Mouse (Mus musculus) C2C12 (cell line): ENCODE measurements around the gene Lmf2. TPM values are rescaled to one million over a fixed set of nuclear protein-coding genes. Genes with fewer than 3 reads are reported as not detected.

Experiments
- H3K27me3 ChIP-seq: one replicate; pipeline ENCODE4 v1.6.1; 2011; ENCODE audit not compliant: control insufficient read depth, insufficient read depth, insufficient read length
- H3K36me3 ChIP-seq: one replicate; pipeline ENCODE4 v1.6.1; 2011; ENCODE audit not compliant: control insufficient read depth, insufficient read depth
- H3K4me3 ChIP-seq: one replicate; pipeline ENCODE4 v1.5.1; 2011; ENCODE audit warnings: mild to moderate bottlenecking, control low read depth; ENCODE audit not compliant: poor library complexity, insufficient read depth, severe bottlenecking
- H3K79me2 ChIP-seq: one replicate; pipeline ENCODE4 v1.6.1; 2011; ENCODE audit not compliant: control insufficient read depth, insufficient read depth
- H3K79me3 ChIP-seq: one replicate; pipeline ENCODE4 v1.6.1; 2011; ENCODE audit warnings: low read depth, control low read depth
- H3ac ChIP-seq: one replicate; pipeline ENCODE3; 2011; ENCODE audit warnings: low read depth; ENCODE audit not compliant: control insufficient read depth, insufficient read length
- CEBPB ChIP-seq: IDR thresholded peaks from one replicate; pipeline ENCODE4 v1.6.1; 2011; ENCODE audit warnings: low read depth, mild to moderate bottlenecking, control low read depth, moderate library complexity
- CTCF ChIP-seq: IDR thresholded peaks from one replicate; pipeline ENCODE4 v1.5.1; 2011; ENCODE audit not compliant: control insufficient read depth, insufficient read depth, insufficient read length
- FOSL1 ChIP-seq: IDR thresholded peaks from one replicate; pipeline ENCODE4 v1.8.0; 2011; ENCODE audit warnings: mild to moderate bottlenecking, low read length; ENCODE audit not compliant: poor library complexity, insufficient read depth, severe bottlenecking
- MAX ChIP-seq: IDR thresholded peaks from one replicate; pipeline ENCODE4 v1.6.1; 2011; ENCODE audit warnings: mild to moderate bottlenecking, control low read depth
- MYOD1 ChIP-seq: IDR thresholded peaks from one replicate; pipeline ENCODE4 v1.6.1; 2011; ENCODE audit warnings: low read depth; ENCODE audit not compliant: control insufficient read depth, insufficient read length
- MYOG ChIP-seq: IDR thresholded peaks from one replicate; pipeline ENCODE4 v1.6.1; 2011; ENCODE audit not compliant: control insufficient read depth, insufficient read length; ENCODE audit errors: extremely low read depth
- USF1 ChIP-seq: IDR thresholded peaks from one replicate; pipeline ENCODE4 v1.6.1; 2011; ENCODE audit warnings: low read depth, mild to moderate bottlenecking, control low read depth, moderate library complexity
- polyA plus RNA-seq: library from polyadenylated mRNA; unstranded; fragments of >200 nt; fragmentation: generic; extraction: Trizol; gene quantifications from one replicate; pipeline ENCODE4 v1.2.1, GENCODE M21; 2012; ENCODE audit warnings: missing spikeins

The Lmf2 gene
- polyA plus RNA-seq, 1 experiment, result 95.9 TPM

DNA sequence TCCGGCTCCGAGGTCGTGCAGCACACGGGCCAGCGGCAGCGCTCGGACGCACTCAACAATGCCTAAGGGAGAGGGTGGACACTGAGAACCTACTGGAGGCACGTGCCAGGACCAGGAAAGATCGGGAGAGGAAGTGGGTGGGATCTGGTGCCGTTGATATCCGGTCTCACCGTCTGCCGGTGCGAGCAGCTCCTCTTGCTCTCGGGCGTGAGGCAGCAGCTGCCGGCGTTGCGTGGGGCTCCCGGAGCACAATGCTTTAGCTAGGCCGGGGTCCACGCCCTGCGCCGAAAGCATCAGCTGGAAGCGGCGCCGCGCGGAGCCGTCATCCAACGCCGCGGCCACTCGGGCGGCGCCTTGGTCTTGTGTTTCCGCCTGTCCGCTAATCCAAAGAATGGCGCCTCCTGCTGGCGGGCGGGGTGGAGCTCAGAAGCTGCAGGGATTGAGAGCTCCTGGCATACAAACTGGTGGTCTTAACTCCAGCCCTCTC is 18.3 kb upstream of the Lmf2 start, which contains the start of gene Sco2:
Gene Sco2, minus strand, starts transcription at position 85 of the 487 bp plus-strand sequence.
- H3K79me3 ChIP-seq, result peaks cover 13% of the 10 kb centered on the region
- H3K27me3 ChIP-seq, result peaks cover 24% of the 10 kb centered on the region
- peak within 1 kb of the TSS; percentile 87 for H3K4me3 ChIP-seq
- H3K79me2 ChIP-seq, result peaks cover 30% of the 10 kb centered on the region
- peaks cover 41% of the 10 kb centered on the region for H3K36me3 ChIP-seq
- H3ac ChIP-seq, result peak within 1 kb of the TSS; percentile 74
- TF ChIP-seq CTCF, result peak; percentile 92
- peak; percentile 80 for TF ChIP-seq USF1
- TF ChIP-seq FOSL1, result no peak
- no peak for TF ChIP-seq CEBPB
- no peak for TF ChIP-seq MYOG
- TF ChIP-seq MAX, result peak; percentile 97

DNA sequence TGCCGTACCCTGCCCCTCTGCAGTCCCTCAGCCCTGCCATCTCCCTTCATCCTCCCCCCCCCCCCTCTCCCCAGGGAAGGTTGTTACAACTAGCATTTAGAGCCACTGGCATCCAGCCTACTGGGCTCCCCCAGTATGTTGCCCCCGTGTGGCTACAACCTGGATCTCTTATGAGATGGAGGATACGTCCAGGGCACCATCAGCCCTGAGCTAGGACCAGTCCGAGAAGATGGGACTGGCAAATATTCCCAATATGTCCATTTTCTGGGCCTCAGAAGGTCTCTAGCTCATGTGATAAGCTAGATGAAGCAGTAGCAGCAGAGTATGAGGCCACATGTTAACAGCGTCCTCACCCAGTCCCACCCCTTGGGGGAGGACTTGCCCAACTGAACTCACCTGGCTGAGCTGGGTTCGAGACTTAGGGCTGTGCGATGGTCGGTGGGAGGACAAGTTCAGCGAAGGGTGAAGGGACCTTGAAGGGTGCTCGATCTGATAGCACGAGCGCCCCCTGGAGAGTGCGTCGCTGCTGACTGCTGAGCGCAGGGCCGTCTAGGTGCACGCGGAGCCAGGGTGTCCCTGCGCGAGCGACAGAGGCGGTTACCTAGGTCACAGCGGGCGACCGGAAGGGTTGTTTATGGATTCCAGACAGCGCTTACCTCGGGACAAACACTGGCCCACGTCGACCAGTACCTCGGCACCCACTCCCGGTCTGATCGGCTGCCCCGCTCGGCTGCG is 17.7 kb upstream of the Lmf2 start:
- peaks cover 30% of the 10 kb centered on the region for H3K79me2 ChIP-seq
- peaks cover 13% of the 10 kb centered on the region for H3K79me3 ChIP-seq
- TF ChIP-seq CTCF, result peak; percentile 95
- no peak for TF ChIP-seq FOSL1
- no peak for TF ChIP-seq USF1
- TF ChIP-seq CEBPB, result no peak
- peak overlapping the region; percentile 87 for H3K4me3 ChIP-seq
- peaks cover 18% of the 10 kb centered on the region for H3K27me3 ChIP-seq
- peak overlapping the region; percentile 74 for H3ac ChIP-seq
- H3K36me3 ChIP-seq, result peaks cover 47% of the 10 kb centered on the region

DNA sequence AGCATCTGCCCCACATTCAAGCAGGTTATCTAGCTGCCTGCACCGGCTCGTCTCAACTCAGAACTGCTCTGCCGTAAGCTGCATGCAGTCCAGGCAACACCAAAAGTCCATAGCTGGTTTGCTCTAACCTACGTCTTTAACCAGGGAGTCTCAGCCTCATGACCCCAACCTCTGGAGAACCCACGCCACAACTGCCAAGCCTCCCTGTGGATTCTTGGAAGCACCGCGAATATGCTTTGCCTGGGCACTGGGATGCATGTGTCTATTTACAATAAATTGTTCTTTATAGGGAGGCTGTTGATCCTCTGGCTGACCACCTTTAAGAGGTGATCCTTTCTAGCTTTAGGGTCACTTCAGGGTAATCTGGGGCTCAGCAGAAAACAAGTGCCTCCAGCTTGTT is 17.1 kb upstream of the Lmf2 start:
- Histone ChIP-seq H3K4me3 (peak overlapping the region; percentile 87), H3K27me3 (peaks cover 11% of the 10 kb centered on the region), H3ac (peak overlapping the region; percentile 74), H3K36me3 (peaks cover 53% of the 10 kb centered on the region), H3K79me3 (peaks cover 13% of the 10 kb centered on the region), H3K79me2 (peaks cover 30% of the 10 kb centered on the region)
- TF ChIP-seq MAX (no peak), CEBPB (no peak), MYOD1 (no peak), MYOG (no peak), CTCF (no peak)

DNA sequence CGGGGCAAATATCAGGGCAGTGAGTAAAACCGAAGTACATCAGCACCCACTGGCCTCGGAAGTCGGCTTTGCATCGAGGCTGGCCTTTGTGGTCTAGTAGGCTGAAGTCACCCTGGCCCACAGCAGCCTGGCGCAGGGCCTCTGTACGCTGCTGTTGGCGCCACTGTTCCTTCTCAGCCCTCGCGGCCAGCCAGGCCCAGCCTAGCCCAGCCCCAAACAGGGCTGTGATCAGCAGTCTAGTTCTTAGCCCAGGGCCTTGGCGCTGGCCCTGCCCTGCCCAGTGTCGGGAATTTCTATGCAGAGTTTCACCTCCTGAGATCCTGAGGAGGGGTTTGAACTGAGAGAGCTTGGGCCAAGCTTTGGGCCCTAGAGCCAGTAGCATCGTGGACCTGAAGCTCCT is 16.6 kb upstream of the Lmf2 start:
- Histone ChIP-seq H3K4me3 (no peak overlapping the region), H3ac (no peak overlapping the region), H3K36me3 (peaks cover 58% of the 10 kb centered on the region), H3K79me2 (peaks cover 30% of the 10 kb centered on the region), H3K79me3 (peaks cover 13% of the 10 kb centered on the region), H3K27me3 (peaks cover 6% of the 10 kb centered on the region)
- TF ChIP-seq CEBPB (no peak), FOSL1 (no peak), CTCF (no peak), USF1 (no peak), MYOD1 (no peak), MYOG (no peak), MAX (no peak)

DNA sequence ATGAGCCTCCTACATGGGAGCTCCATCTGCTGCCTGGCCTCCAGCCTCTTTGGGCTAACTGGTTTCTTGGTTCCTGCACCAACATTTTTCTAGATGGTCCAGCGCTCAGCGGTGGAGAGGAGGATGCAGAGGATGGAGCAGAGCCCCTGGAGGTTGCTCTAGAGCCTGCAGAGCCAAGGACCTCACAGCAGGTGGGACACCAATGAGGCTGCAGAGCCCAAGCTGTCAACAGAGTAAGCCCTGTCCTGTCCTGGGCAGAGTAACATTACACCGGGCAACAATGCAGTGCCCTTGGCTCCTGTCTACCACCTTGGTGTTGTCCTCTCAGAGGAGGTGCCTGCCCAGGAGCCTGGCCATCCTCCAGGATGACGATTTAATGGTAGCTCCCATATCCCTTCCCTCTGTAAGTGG is 9.7 kb upstream of the Lmf2 start:
- H3K79me2 ChIP-seq, result peaks cover 33% of the 10 kb centered on the region
- no peaks in the 10 kb centered on the region for H3K27me3 ChIP-seq
- TF ChIP-seq FOSL1, result no peak
- no peak for TF ChIP-seq USF1
- TF ChIP-seq MYOD1, result no peak
- no peak for TF ChIP-seq MAX
- no peak for TF ChIP-seq MYOG

DNA sequence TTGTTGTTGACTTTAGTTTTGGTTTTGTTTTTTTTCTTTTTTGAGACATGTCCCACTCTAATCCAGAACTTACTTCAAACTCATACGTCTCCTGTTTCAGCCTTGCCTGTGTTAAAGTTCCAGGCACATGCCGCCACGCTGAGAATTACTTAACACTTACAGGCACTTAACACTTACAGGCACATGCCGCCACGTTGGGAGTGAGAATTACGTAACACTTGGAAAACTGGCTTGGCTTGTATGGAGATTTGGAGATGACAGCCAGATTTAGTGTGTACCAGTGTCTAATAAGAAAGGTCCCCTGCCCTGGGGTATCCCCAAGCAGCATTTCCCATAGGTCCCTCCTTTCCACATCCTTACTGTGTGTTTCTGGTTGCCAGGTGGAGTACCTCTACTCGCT is 7.6 kb upstream of the Lmf2 start:
- H3ac ChIP-seq, result no peak overlapping the region
- H3K79me2 ChIP-seq, result peaks cover 54% of the 10 kb centered on the region
- TF ChIP-seq USF1, result no peak
- no peak for TF ChIP-seq MYOG
- no peak for TF ChIP-seq MAX
- no peak for TF ChIP-seq CEBPB
- TF ChIP-seq FOSL1, result no peak
- TF ChIP-seq CTCF, result no peak
- no peak for TF ChIP-seq MYOD1
- H3K79me3 ChIP-seq, result peaks cover 37% of the 10 kb centered on the region
- H3K27me3 ChIP-seq, result no peaks in the 10 kb centered on the region
- H3K4me3 ChIP-seq, result no peak overlapping the region
- peaks cover 95% of the 10 kb centered on the region for H3K36me3 ChIP-seq

More for the DNA sequence above, 9.7 kb upstream of the Lmf2 start:
- Histone ChIP-seq H3K79me3 (peaks cover 17% of the 10 kb centered on the region), H3ac (no peak overlapping the region), H3K36me3 (peaks cover 99% of the 10 kb centered on the region), H3K4me3 (no peak overlapping the region)
